Mouse (Mus musculus): Measurements from ENCODE around the gene Lfng. TPM values are rescaled to one million over a fixed set of nuclear protein-coding genes. Genes with fewer than 3 reads are reported as not detected.

Gene Lfng
- total RNA-seq, 1 experiment from 2014 or later = 16.8 TPM

DNA sequence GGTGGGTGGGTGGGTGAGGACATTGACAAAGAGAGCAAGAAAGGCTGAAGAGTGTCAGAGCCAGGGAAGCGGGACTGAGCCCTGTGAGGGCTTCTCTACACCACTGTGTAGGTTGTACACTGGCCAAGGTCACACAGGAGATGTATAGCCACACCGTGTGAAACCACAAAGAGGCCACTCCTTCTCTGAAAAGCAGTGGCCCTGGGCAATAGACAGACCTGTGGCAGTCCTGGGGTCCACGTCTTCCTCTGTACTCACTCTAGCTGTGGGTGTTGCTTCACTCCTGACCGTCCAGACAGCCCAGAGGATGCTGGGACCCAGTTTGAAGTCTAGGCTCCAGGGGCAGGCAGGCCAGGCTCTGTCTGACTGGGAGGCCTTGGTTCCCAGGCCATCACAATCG lies 12.3 kb upstream of the Lfng start:
- DNase-seq = no peak

DNA sequence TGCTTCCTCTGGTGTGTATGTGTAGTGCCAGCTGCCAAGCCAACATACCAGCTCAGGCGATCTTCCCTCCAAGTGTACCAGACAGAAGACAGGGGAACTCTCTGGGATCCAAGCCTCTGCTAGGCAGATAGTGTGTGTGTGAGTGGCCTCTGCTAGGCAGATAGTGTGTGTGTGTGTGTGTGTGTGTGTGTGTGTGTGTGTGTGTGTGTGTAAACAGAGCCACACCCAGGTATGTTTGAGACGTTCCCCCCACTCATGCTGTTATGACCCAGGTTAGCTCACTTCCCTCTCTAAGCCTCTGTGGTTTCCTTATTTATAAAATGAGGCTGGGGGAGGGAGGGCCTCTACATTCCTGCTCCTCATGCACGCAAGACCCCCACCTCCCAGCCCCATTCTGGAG lies 10.7 kb upstream of the Lfng start:
- DNase-seq = no peak

DNA sequence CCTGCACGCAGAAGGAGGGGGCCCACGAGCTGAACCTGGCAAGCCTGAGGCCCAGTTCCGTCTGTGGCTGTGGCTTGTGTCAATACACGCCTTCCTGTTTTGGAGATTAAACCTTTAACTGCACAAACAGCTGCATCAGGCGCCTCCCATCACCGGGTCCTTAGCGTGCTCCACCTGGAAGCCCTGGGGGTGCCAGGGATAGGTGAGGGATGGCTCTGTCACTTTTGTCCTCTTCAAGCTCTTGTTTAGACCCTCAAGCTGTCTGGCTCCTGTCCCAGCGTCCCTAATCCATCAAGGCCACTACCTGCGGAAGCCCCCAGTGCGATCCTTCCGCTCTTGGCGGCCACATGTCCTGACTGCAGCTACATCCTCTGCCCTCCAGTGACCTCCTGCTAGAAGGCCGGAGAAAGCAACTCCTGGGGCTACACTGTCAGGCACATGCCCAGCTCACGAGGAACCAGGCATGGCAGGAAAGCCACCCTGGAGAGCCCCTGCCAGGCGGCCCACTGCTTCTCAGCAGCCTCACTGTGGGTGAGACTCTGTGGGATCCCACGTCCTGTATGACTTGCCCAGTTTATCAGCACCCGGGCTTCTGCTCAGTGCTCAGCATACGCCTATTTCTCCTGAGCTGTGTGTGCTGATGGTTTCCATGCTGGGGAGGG lies 10.1 kb upstream of the Lfng start:
- DNase-seq = peak; percentile 37

DNA sequence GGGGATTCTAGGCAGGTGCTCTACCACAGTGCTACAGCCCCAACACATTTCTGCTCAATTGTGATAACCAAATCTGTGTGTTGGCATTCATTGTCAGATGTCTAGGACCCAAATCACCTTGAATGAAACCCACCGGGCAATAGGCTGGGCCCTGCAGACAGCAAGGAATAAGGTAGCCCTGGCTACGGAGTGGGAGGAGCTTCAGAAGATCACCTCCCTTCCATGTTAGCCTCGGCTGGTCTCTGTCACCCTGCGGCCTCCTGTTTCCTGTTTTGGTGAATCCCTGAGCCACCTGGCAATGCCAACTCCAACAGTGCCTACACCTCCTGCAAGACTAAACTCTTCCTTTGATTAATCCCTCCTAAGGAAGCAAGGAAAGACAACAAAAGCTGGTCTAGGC lies 9.3 kb upstream of the Lfng start:
- DNase-seq = no peak

DNA sequence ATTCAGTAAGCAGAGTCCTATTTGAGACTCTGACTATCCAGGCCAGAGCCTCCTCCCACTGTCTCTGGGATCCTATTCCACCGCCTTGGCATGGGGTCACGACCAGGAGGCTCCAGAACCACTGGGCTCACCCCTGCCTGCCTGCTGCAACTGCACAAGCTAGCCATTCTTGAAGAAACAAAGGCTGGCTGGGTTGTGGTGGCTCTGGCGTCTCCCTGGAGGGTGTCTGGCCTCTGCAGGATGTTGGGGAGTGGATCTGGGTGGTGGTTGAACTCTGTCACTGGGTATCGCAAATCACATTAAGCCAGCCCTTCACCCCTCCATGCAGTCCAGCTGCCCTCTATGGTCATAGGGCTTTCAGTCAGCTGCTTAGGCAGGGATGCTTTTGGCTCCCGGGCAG lies 7.2 kb upstream of the Lfng start:
- no peak for DNase-seq

DNA sequence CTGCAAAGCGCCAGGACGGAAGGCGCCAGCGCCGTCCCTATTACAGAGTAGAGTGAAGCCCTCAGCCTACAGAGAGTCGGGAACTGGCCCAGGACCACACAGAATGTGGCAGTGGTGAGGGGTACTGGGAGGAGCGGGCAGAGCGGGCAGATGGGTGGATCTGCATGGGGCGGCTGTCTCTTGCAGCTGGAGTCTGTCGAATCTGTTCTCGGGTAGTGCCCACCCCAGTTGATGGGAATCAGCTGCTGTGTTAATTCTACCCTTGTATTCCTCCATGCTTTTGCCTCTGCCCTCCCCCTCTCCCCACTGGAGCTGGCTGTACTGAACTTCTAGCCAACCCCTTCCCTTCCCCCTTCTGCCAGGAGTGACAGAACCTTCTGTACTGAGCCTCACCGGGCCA lies 5.4 kb upstream of the Lfng start:
- no peak for DNase-seq

DNA sequence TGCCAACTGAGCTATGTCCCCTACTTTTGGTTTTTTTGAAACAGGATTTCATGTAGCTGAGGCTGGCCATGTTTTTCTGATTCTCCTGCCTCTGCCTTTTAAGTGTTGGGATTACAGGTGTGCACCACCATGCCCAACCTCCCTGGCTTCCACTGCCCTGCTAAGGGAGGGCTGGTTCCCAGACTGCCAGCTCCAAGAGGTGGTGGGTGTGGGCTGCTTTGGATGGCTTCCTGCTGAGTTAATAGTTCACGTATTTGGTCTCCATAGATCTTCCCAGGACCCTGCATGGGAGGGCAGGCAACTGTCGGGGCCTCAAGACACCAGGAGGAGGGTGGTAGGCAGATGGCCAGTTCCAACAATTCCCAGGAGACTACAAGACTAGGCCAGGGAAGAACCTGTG lies 4.6 kb upstream of the Lfng start:
- DNase-seq = no peak

DNA sequence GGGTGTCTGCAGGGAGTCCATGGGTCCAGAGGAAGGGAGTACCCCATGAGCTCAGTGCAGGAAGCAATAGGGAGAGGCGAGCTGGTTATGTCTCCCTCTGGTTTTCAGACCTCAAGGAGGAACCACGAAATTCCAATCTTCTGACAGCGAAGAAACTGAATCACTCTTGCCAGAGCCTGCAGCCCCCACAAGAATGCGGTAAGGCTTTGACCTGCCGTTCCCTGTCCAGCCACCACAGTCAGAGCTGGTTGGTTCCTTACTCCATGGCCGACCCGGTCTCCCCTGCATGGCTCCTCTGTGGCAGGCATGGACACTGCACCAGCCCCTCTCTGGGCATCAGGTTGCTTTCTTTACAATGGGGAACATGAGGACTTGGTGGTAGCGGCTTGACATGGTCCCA lies 2.7 kb upstream of the Lfng start:
- DNase-seq = no peak

DNA sequence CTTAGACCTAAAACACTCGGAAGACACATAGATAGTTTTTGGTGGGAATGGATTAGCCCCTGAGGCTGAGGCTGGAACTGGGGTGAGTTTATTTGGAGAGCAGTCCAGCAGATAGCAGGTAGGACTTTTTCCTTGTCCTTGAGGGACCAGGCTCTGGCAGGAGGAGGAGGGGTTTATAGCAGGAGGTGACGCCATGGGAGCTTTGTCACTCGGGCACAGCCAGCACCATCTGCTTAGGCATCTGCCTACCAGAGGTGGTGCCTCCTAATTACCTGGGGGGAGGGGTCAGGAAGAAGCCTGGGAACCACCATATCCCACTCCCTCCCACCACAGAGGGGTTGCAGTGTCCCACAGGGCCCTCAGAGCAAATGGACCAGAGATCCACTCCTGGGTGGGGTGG lies 1.9 kb upstream of the Lfng start:
- DNase-seq = no peak

DNA sequence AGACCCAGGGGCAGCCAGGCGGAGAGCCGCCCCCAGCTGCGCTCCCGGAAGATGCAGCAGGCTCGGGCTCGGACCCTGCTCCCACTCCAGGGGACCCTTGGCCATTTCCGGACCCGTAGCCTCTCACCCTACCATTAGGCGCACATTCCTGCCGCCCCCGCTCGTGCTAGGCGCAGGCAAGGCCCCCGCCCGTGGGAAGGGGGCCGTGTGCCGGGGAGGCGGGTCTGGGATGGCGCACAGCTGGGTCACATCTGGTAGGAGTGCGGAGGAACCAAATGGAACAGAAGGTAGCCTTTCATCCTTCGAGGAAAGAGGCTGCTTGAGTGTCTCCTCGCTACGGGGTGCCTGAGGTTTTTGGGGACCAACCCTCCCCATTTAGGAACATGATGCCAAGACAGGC lies 734 bp upstream of the Lfng start:
- DNase-seq = no peak

DNA sequence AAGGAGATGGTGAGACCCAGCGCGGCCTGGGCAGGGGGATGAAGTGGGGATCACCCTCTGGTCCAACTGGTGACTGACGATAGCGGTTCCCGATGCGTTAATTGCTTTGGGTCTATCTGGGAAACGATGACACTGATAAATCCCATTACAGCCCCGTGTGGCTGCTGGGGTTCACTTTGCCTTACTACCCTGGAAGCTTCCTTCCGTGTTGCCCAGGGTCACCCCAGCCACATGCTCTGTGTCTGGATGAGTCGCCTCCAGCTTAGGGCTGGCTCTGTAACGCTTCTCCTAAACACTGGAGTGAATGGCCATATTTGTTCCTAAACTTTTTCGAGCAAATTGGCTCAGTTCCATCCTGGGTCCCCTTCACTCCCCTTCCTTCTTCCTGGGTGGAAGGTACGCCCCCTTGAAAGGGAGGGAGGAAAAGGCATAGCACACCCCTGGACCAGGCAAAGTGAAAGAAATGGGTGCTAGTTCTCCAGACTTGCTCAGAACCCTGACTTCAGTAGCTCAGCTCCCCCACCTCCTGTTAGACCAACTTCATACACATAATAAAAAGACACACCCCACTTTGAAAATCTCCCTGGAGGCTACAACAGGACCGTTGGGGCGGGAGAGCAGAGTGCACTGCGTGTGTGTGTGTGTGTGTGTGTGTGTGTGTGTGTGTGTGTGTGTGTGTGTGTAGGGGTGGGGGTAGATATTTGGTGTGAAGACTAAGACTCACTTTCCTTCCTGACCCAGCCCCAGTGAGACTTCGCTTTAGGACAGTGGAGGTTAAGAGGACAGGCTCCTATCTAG lies 915 bp downstream of the Lfng start:
- no peak for DNase-seq

DNA sequence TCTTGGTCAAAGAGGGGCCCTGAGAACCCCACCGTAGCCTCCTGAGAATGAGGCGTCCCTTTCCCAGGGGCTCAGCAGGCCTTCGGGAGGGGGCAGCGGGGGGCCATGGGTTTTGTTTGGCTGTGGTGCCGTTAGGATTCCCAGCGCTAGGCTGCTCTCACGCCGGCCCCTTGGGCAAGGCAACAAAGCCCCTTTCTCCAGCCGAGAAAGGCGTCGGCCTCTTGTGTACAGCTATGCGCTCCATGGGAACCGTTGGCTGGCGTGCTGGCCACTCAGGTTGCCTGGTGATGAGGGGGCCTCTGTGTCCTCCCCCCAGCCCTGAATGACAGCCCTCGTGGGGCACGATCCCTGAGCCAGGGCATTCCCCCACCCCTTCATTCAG lies 1.5 kb downstream of the Lfng start:
- DNase-seq = no peak

DNA sequence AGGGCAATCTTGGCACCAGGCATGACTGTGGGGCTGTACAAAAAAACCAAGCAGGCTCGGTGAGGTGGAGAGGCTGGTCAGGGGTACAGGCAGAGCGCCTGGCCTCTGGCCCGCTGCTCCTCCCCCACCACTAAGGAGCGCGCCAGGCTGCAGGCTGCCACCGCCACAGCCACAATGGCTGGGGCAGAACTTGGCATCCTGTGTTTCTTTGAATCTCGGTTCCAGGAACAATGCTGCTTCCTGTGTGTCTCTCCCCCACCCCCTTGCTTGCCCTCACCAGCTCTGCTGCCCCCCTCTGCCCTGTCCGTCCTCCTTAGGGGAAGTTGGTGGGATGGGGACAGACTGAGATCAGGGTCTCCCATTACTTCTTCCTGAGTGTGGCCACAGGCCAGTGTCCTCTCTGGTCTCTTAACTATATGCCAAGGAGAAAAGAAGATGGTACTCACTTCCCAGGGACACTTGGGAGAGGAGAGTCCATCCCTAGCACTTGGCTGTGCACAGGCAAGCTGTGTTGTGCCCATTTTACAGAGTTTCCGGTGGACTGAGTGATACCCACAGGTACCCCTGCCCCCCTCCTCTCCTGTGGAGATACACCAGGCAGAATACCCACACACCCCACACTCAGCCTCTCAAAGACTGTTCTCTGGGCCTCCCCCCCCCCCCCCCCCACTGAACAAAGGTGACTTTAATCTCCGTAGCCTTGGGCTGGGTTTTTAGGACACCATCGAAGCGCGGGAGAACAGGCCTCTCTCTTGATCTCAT lies 2.6 kb downstream of the Lfng start:
- peak; percentile 47 for DNase-seq

DNA sequence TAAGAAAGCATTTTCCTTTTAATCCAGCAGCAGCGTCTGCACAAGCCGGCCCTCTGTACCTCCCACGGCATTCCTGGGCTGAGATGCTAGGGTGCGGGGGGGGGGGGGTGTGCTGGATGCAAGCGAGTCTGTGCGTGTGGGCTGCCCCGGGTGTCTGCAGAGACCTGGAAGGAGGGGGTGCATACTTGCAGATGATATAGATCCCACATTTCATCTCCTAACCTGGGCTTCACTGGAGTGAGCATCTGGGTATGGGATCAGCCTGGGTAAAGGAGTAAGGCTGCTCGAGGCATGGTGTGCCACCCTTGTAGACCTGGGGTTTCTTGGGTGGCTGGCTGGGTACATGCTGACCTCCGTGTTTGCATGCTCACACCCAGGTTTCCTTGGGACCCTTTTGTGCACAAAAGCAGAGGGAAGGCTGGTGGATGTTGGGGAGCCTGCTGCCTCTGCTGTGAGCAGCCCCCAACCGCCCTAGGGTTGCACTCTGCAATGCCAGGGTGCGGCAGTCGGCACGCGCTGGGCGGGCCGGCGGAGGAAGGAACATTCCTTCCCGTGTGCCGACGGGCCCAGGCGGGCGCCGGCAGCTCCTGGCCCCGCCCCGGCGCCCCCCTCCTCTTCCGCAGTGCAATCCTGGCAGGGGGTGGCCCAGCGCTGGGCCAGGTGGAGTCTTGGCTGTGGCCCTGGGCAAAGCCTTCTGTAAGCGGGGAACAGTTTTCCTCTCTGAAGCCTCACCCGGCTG lies 3.3 kb downstream of the Lfng start:
- DNase-seq = peak; percentile 44

DNA sequence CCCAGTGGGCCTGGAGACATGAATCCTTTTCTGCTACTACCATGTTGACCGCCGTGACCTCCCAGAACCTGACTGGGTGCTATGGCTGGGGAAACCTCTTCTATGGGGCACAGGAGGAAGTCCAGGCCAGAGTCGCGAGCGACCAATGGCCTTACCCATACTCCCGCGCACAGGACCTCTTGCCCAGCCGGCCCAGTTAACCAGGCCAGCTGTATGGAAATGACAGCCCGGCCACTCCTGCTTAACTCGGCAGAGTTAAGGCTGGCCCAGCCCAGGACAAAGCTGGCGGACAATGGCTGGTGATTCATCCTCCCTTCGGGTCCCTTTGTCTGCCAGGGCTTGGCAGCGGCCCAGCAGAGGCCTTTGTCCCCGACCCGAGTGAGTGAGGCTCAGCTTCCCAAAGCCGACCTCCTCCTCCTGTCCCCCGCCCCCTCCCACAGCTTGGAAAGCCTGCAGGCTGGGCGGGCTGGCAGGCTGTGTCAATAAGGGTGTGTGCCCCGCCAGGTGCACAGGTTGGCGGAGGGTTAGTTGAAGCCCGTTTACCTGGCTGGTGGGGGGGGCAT lies 4.0 kb downstream of the Lfng start:
- peak; percentile 91 for DNase-seq

DNA sequence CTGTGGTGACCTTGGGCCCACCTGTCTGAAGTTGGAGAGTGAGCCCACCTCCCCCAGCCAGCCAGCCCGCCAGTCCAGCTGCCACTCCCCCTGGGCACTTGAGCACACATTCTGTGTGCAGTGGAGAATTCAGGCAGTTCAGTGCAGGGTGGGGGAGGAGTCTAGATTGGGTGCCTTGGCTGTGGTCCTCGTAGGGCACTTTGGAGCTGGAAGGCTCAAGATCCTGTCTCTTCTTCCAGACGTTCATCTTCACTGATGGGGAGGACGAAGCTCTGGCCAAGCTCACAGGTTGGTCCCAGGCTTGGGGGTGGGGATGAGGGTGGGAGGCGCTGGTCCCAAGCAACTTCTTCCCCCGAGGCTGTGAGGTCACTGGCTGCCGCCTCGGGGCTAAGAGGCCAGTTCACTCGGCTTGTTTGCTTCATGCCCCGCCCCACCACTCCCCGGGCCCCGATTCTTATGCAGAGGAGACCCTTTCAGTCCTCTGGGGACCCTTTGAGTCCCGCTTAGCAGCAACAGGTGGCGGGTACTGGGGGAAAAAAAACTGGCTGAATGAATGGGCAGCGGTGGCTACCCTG lies 4.6 kb downstream of the Lfng start:
- no peak for DNase-seq

DNA sequence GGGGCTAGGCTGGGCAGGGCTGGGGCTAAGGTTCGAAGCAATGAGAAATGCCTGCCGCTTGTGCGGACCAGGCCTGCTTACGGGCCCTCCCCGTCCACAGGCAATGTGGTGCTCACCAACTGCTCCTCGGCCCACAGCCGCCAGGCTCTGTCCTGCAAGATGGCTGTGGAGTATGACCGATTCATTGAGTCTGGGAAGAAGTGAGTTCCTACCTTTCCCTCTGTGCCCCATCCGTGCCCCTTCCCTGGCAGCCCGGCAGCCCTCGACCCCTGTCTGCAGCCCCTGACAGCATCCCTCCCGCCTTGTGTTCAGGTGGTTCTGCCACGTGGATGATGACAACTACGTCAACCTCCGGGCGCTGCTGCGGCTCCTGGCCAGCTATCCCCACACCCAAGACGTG lies 5.1 kb downstream of the Lfng start:
- no peak for DNase-seq

DNA sequence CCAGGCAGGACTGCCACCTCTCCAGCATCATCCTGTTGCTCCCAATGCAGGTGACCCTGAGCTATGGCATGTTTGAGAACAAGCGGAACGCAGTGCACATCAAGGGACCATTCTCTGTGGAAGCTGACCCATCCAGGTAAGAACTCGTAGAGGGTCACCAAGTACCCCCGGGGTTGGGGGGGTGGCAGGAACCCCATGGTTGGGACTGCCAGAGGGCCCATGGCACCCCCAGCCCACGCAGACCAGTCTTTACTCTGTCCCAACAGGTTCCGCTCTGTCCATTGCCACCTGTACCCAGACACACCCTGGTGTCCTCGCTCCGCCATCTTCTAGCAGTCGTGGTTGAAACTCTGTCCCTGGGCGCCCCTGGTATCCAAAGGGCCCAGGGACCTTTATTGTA lies 7.0 kb downstream of the Lfng start:
- DNase-seq = no peak

DNA sequence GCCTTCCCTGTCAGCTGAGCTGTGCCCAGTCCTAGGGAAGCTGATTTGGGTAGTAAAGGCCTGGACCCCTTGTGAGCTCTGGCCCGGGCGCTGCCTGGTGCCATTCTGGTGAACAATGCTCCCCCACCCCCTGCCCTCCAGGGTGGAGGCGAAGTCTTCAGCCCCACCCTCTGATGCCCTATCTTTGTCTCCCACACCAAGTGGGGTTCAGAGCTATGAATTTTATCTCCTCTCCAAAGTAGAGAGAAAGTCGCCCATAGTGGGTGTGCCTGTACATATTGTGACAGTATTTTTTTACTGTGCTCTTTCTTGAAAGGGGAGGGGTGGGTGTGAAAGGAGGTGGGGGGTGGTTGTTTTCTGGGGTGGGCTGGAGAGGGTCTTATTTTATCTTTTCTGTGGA lies 7.7 kb downstream of the Lfng start:
- no peak for DNase-seq

DNA sequence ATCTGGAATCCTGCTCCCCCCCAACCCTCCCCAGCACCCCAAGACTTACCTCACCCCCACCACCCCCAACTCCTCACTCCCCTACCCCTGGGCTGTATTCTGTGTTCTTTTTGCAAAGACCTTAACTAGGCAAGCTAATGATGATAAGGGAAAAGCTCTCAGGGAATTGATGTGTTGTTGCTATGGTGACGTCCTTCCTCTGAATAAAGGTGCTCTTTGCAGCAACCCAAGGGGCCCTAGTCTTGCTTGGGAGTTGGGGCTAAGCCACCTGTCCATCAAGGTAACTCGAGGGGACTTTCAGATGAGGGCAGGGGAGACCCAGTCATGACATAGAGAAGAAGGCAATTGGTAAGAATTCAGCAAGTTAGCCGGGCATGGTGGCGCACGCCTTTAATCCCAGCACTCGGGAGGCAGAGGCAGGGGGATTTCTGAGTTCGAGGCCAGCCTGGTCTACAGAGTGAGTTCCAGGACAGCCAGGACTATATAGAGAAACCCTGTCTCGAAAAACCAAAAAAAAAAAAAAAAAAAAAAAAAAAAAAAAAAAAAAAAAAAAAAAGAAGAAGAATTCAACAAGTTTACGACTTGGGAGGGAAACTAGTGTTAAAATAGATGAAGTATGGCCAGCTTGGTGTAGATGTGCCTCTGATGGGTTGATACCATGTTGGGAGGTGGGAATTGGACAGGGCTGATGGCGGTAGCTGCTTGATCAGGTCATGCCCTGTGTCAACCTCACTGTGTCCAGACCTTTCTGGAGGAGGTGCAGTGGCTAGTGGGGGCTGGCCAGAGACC lies 8.4 kb downstream of the Lfng start:
- no peak for DNase-seq

DNA sequence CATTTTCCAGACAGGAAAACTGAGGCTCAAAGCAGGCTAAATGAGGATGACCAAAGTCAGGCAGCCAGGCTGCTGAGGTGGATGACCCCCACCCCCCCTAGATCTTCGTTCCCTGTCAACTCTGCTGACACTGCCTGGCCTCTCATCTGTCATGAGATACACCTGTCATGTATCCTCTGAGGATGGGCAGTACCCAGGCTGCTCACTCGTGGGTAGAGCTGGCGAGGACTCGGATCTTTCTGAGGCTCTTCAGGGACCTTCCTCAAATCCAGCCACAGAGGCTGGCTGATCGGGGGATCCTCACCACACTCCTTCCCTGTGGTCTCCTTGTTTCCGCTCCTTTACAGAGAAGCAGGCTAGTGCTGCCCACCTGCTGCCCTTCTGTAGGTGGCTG lies 9.0 kb downstream of the Lfng start:
- no peak for DNase-seq
